Mouse (Mus musculus): ENCODE measurements around the gene Kdm5b. TPM values are rescaled to one million over a fixed set of nuclear protein-coding genes. Genes with fewer than 3 reads are reported as not detected.
"Not testable (repeated sequence)": the region's sequence is repeated elsewhere in the genome, so short reads cannot be mapped to it uniquely, and the experiment has no call there.

Kdm5b gene
- polyA plus RNA-seq, 1 experiment from 2014 or later, result 50.0 TPM

GRCm38 (mm10) chr1:134521163-134521562 lies 38.8 kb upstream of the Kdm5b start:
- WGBS, result 75% methylated on average over 7 of the region's 7 CpGs
- no peak for ATAC-seq (ENCODE audit: borderline replicate concordance, extremely low read depth, low FRiP score, low TSS enrichment)

GRCm38 (mm10) chr1:134522325-134522724 lies 37.6 kb upstream of the Kdm5b start:
- no peaks in the 10 kb centered on the region for H3K9me3 ChIP-seq
- H3K27me3 ChIP-seq, result no peaks in the 10 kb centered on the region
- H3K4me1 ChIP-seq, result 0 out of 2 replicates have a peak, but pooled peaks cover 2% of the 10 kb centered on the region
- no peak overlapping the region for H3K27ac ChIP-seq
- 39% methylated on average over 2 of the region's 2 CpGs for WGBS
- no peak overlapping the region for H3K4me2 ChIP-seq
- no peak overlapping the region for H3K4me3 ChIP-seq
- H3K9ac ChIP-seq, result no peak overlapping the region
- H3K36me3 ChIP-seq, result no peaks in the 10 kb centered on the region
- ATAC-seq (ENCODE audit: borderline replicate concordance, extremely low read depth, low FRiP score, low TSS enrichment), result no peak

More at GRCm38 (mm10) chr1:134521163-134521562, 38.8 kb upstream of the Kdm5b start:
- Histone ChIP-seq H3K9ac (no peak overlapping the region), H3K27ac (no peak overlapping the region), H3K9me3 (no peaks in the 10 kb centered on the region), H3K27me3 (no peaks in the 10 kb centered on the region), H3K4me3 (no peak overlapping the region), H3K4me1 (peaks cover 14% of the 10 kb centered on the region), H3K36me3 (no peaks in the 10 kb centered on the region), H3K4me2 (no peak overlapping the region)

- Histone ChIP-seq H3K9ac (no peak overlapping the region), H3K4me2 (no peak overlapping the region), H3K36me3 (no peaks in the 10 kb centered on the region), H3K27ac (no peak overlapping the region), H3K9me3 (no peaks in the 10 kb centered on the region), H3K4me3 (no peak overlapping the region), H3K4me1 (no peaks in the 10 kb centered on the region), H3K27me3 (no peaks in the 10 kb centered on the region)
- no peak for ATAC-seq (ENCODE audit: borderline replicate concordance, extremely low read depth, low FRiP score, low TSS enrichment)
- WGBS, result 70% methylated on average over 5 of the region's 5 CpGs
Observed at GRCm38 (mm10) chr1:134524424-134524823, 35.5 kb upstream of the Kdm5b start.

GRCm38 (mm10) chr1:134525015-134525414 lies 35.0 kb upstream of the Kdm5b start:
- H3K4me3 ChIP-seq, result no peak overlapping the region
- H3K27ac ChIP-seq, result no peak overlapping the region
- no peaks in the 10 kb centered on the region for H3K36me3 ChIP-seq
- H3K27me3 ChIP-seq, result no peaks in the 10 kb centered on the region
- H3K4me2 ChIP-seq, result no peak overlapping the region
- H3K9ac ChIP-seq, result no peak overlapping the region
- 86% methylated on average over 1 of the region's 1 CpGs for WGBS
- no peaks in the 10 kb centered on the region for H3K9me3 ChIP-seq
- ATAC-seq (ENCODE audit: borderline replicate concordance, extremely low read depth, low FRiP score, low TSS enrichment), result no peak
- no peaks in the 10 kb centered on the region for H3K4me1 ChIP-seq

GRCm38 (mm10) chr1:134526752-134527151 lies 33.2 kb upstream of the Kdm5b start:
- Histone ChIP-seq H3K4me2 (no peak overlapping the region), H3K9me3 (no peaks in the 10 kb centered on the region), H3K27me3 (no peaks in the 10 kb centered on the region), H3K9ac (no peak overlapping the region), H3K4me3 (no peak overlapping the region), H3K36me3 (no peaks in the 10 kb centered on the region), H3K27ac (no peak overlapping the region), H3K4me1 (no peaks in the 10 kb centered on the region)
- ATAC-seq (ENCODE audit: borderline replicate concordance, extremely low read depth, low FRiP score, low TSS enrichment), result no peak
- WGBS, result 46% methylated on average over 6 of the region's 6 CpGs

- Histone ChIP-seq H3K27me3 (no peaks in the 10 kb centered on the region), H3K4me3 (no peak overlapping the region), H3K9me3 (no peaks in the 10 kb centered on the region), H3K9ac (no peak overlapping the region), H3K4me1 (no peaks in the 10 kb centered on the region), H3K36me3 (no peaks in the 10 kb centered on the region), H3K27ac (no peak overlapping the region), H3K4me2 (no peak overlapping the region)
- 78% methylated on average over 6 of the region's 6 CpGs for WGBS
- ATAC-seq (ENCODE audit: borderline replicate concordance, extremely low read depth, low FRiP score, low TSS enrichment), result no peak
Observed at GRCm38 (mm10) chr1:134530618-134531017, 29.4 kb upstream of the Kdm5b start.

- 93% methylated on average over 10 of the region's 10 CpGs for WGBS
- H3K9ac ChIP-seq; H3K9me3 ChIP-seq; H3K4me2 ChIP-seq; H3K27ac ChIP-seq; H3K27me3 ChIP-seq; H3K36me3 ChIP-seq; H3K4me1 ChIP-seq; H3K4me3 ChIP-seq; ATAC-seq (ENCODE audit: borderline replicate concordance, extremely low read depth, low FRiP score, low TSS enrichment): not testable (repeated sequence)
Observed at GRCm38 (mm10) chr1:134533710-134534109, 26.3 kb upstream of the Kdm5b start.

GRCm38 (mm10) chr1:134535054-134535453 lies 24.9 kb upstream of the Kdm5b start:
- H3K36me3 ChIP-seq, result no peaks in the 10 kb centered on the region
- H3K27ac ChIP-seq, result no peak overlapping the region
- H3K4me3 ChIP-seq, result no peak overlapping the region
- no peak for ATAC-seq (ENCODE audit: borderline replicate concordance, extremely low read depth, low FRiP score, low TSS enrichment)
- no peaks in the 10 kb centered on the region for H3K4me1 ChIP-seq
- 97% methylated on average over 1 of the region's 1 CpGs for WGBS
- H3K9me3 ChIP-seq, result no peaks in the 10 kb centered on the region
- no peaks in the 10 kb centered on the region for H3K27me3 ChIP-seq
- H3K4me2 ChIP-seq, result no peak overlapping the region
- no peak overlapping the region for H3K9ac ChIP-seq

GRCm38 (mm10) chr1:134535513-134535912 lies 24.5 kb upstream of the Kdm5b start:
- no peak overlapping the region for H3K4me2 ChIP-seq
- 70% methylated on average over 3 of the region's 3 CpGs for WGBS
- no peaks in the 10 kb centered on the region for H3K27me3 ChIP-seq
- no peak overlapping the region for H3K27ac ChIP-seq
- no peak overlapping the region for H3K9ac ChIP-seq
- H3K4me3 ChIP-seq, result no peak overlapping the region
- no peaks in the 10 kb centered on the region for H3K9me3 ChIP-seq
- ATAC-seq (ENCODE audit: borderline replicate concordance, extremely low read depth, low FRiP score, low TSS enrichment), result no peak
- H3K36me3 ChIP-seq, result no peaks in the 10 kb centered on the region
- H3K4me1 ChIP-seq, result no peaks in the 10 kb centered on the region

- ATAC-seq (ENCODE audit: borderline replicate concordance, extremely low read depth, low FRiP score, low TSS enrichment), result no peak
- H3K4me2 ChIP-seq, result no peak overlapping the region
- H3K36me3 ChIP-seq, result no peaks in the 10 kb centered on the region
- H3K4me3 ChIP-seq, result no peak overlapping the region
- no peak overlapping the region for H3K27ac ChIP-seq
- H3K4me1 ChIP-seq, result no peaks in the 10 kb centered on the region
- no peaks in the 10 kb centered on the region for H3K9me3 ChIP-seq
- H3K27me3 ChIP-seq, result no peaks in the 10 kb centered on the region
- WGBS, result 88% methylated on average over 10 of the region's 10 CpGs
- no peak overlapping the region for H3K9ac ChIP-seq
Observed at GRCm38 (mm10) chr1:134540610-134541009, 19.4 kb upstream of the Kdm5b start.

- Histone ChIP-seq H3K27me3 (no peaks in the 10 kb centered on the region), H3K4me1 (no peaks in the 10 kb centered on the region), H3K36me3 (no peaks in the 10 kb centered on the region), H3K27ac (no peak overlapping the region), H3K4me3 (no peak overlapping the region), H3K9ac (no peak overlapping the region), H3K4me2 (no peak overlapping the region), H3K9me3 (no peaks in the 10 kb centered on the region)
- 56% methylated on average over 4 of the region's 4 CpGs for WGBS
- no peak for ATAC-seq (ENCODE audit: borderline replicate concordance, extremely low read depth, low FRiP score, low TSS enrichment)
Observed at GRCm38 (mm10) chr1:134548231-134548630, 11.7 kb upstream of the Kdm5b start.

- no peaks in the 10 kb centered on the region for H3K27me3 ChIP-seq
- no peak within 1 kb of the TSS for H3K4me2 ChIP-seq
- H3K27ac ChIP-seq, result no peak within 1 kb of the TSS
- peaks cover 7% of the 10 kb centered on the region; the same call in 1 of the 2 replicates for H3K4me1 ChIP-seq
- no peak for ATAC-seq (ENCODE audit: borderline replicate concordance, extremely low read depth, low FRiP score, low TSS enrichment)
- no peaks in the 10 kb centered on the region for H3K36me3 ChIP-seq
- 47% methylated on average over 7 of the region's 7 CpGs for WGBS
- no peak within 1 kb of the TSS for H3K4me3 ChIP-seq
- H3K9ac ChIP-seq, result no peak within 1 kb of the TSS
- no peaks in the 10 kb centered on the region for H3K9me3 ChIP-seq
Observed at GRCm38 (mm10) chr1:134549632-134550132, 10.3 kb upstream of the Kdm5b start, which contains the start of gene Mgat4e. Gene Mgat4e (minus strand): TSS chr1:134549682.

GRCm38 (mm10) chr1:134551869-134552268 lies 8.1 kb upstream of the Kdm5b start:
- ATAC-seq (ENCODE audit: borderline replicate concordance, extremely low read depth, low FRiP score, low TSS enrichment), result no peak
- Histone ChIP-seq H3K9me3 (no peaks in the 10 kb centered on the region), H3K27me3 (no peaks in the 10 kb centered on the region)

More at GRCm38 (mm10) chr1:134551869-134552268, 8.1 kb upstream of the Kdm5b start:
- 72% methylated on average over 3 of the region's 3 CpGs for WGBS
- Histone ChIP-seq H3K36me3 (no peaks in the 10 kb centered on the region), H3K9ac (no peak overlapping the region), H3K4me1 (peaks cover 22% of the 10 kb centered on the region; the same call in 1 of the 2 replicates), H3K4me2 (no peak overlapping the region), H3K27ac (no peak overlapping the region), H3K4me3 (no peak overlapping the region)

Data from lung, embryonic 15.5 days (tissue).